Mouse (Mus musculus): ENCODE results near the gene Rbks. TPM values are rescaled to one million over a fixed set of nuclear protein-coding genes. Genes with fewer than 3 reads are reported as not detected.
"Not testable (repeated sequence)": the region's sequence is repeated elsewhere in the genome, so short reads cannot be mapped to it uniquely, and the experiment has no call there.

Gene Rbks
- total RNA-seq, 2 experiments from 2014 or later, result 3.4 to 5.9 TPM

DNA sequence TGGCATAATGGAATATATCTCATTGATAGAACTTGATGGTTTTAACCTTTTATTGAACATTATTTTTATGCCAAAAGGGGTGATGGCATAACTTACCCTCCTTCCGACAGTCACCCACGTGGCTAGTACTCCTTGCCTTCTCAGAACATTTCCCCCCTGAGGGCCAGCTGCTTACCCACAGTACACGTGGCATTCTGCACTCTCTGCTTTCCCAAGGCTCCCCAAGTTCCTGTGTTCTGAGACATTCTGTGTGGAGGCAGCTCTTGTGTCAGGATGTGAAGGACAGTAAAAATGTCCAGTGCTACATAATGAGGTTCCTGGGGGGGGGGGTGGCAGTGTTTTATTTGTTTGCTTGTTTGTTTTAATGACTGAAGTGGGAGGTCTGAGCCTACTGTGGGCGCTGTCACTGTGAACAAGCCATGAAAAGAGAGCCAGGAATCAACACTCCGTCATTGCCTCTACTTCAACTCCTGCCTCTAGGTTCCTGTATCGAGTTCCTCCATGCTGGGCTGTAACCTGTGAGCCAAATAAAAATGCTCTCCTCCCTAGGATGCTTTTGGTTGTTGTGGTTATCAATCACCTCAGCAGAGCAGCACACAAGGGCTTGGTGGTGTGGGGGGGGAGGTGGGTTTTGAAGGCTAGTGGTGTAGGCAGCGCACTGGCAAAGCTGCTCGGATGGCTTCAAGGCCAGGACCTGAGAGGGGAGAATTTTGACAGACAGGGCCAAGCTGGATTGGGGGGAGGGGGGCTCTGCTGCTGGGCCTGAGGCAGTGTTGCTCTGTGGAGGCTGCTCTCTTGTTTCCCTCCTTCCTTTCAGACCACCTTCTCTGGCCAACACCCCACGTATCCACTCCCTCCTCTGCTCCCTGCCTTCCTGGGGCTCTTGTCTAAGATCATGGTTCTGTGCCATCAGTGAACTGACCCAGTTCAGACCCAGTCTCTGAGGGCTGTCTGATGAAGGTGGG is 69.6 kb downstream of the Rbks start:
- no peak for DNase-seq (ENCODE audit: low spot score in 2 of 2)

DNA sequence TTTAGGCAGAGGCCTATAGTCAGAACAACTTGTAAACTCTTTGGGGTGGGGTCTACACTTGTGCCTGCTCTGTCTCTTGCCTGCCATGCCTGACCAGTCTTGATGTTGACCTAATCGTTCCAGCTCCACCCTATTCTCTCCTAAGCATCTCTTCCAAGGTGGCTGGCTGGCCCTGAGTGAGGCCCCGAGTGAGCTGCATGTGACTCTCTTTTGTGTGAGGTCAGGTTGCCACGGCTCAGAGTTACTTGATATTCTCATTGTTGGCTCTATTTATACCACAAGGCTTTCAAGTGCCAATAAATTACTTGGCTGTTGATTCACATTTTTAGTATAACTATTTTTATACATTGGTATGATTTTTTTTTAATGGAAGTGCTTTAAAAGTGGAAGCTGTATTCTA is 70.3 kb downstream of the Rbks start:
- DNase-seq (ENCODE audit: low spot score in 2 of 2), result no peak

DNA sequence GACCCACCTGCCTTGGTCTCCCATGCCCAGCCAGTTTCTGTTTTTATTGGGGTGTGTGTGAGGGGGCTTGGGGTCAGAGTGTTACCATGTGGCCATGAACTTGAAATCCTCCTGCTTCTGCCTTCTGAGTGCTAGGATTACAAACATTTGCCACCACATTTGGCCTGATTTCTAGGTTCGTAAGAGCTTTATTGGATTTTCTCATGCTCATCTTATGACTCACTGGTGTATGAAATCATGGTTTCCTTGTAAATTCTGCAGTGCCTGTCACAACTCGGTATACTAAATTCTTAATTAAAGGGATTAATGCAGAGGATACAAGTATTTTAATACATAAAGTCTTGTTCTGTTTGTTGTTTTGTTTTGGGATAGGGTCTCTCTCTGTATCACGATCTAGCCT is 77.1 kb downstream of the Rbks start:
- no peak for DNase-seq (ENCODE audit: low spot score in 2 of 2)

DNA sequence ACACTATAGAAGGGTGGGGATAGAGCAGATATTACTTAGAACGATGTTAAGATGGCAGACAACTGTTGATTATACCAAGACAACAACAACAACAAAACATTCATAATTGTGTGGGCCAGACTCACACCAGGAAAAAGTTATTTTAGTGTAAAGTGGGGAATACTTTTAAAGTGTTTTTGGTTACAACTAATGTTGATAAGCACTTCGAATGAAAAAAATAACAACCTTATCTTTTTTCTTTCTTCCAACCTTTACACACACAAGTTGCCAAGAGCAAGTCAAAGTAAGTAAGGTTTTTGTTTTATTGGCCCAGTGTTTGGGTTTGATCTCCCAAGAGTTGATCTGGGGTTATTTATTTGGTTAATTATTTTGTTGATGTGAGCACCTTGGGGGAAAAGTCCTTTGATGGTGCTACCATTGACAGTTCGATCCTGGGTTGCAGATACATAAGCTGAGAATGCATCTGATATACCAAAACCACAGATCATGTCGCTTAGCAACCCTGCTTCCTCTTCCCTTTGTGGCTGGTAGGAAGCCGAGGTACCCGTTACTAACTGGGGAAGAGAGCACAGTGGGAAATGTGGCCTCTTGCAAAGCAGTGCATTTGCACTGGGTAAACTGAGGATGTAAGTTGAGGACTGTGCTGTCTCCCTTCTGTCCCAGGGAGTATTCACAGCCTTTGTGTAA is 82.9 kb downstream of the Rbks start:
- no peak for DNase-seq (ENCODE audit: low spot score in 2 of 2)

DNA sequence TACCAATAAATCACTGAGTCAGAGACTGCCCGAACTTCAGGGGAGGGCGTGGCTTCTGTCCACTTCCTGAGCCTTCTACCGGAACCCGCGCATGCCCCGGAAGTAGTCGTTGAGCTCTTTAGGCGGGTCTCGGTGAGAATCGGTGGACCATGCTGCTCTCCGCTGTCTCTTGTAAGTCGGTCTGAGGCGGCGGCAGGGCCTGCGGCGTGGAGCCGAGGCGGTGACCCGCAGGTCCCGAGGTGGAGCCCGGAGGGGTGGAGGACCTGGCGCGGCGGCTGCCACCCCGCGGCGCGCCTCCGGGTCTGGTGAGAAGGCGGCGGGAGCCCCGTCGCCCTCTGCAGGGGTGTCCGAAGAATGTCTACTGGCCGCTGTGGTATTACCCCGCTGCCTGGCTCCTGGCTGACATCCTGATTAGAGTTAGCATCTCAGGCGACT is 83.6 kb downstream of the Rbks start:
- peak; percentile 70 to 74 for DNase-seq (ENCODE audit: low spot score in 2 of 2)

DNA sequence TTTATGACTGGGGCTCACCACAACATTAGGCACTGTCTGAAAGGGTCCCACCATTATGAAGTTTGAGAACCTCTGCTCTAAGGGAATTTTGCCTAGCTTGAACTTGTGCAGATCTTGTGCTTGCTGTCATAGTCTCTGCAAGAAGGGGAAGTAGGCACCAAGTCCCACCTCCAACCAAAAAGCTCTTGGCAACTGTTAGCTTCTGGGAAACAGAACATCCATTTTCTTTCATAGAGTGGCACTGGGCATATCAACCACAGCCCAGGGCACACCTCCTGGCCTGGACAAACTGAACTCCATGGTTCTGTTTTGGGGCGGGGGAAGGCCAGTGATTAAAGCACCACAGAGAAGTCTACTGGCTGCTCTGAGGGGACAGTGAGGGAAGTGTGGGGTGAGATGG is 86.2 kb downstream of the Rbks start:
- DNase-seq (ENCODE audit: low spot score in 2 of 2), result no peak

DNA sequence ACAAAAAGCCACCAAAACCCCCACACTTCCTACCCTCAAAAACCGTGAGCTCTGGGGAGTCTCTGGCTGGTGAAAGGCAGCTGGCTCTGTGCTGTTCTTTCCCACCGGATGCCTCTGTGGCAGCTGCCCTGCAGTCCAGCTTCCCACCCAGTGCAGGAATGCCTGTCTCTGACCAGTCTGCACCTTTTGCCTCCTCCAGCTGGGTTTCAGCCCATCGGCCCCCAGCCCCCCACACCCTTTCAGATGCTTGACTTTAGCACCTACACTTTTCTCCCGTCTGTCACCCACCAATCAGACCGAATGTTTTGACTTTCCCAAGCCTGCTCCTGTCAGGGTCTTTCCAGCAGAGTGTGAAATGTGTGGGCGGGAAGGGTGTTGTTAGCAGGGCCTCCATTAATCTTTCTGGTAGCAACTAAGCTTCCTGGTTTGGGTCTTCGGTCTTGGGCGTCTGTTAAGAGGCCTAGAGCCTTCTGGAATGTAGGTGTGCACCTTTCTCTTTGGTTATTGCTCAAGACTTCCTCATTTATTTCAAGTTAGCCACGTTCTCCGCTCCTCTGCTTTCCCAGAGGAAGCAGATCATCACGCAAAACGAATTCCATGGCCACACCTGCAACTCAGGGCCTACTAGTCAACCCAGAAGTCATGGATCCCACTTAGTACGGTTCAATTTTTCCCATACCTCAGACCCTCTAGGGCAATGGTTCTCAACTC is 86.9 kb downstream of the Rbks start:
- no peak for DNase-seq (ENCODE audit: low spot score in 2 of 2)

DNA sequence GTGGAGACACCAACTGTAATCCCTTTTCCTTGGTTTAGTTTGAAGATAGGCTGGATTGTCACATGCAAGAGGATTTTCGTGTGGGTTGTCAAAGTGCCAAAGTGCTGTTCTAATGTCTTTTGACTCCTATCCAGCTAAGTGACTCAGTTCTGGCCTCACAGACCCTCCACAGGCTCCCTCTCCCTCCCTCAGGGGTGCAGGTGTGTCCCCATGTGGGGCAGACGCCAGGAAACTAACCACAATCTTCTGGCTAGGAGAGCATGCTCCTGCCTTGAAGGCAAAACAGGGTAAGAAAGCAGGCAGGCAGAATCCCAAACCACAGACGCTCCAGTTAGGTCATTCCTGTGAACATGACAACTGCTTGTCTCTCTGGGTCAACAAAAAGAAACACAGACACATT is 91.3 kb downstream of the Rbks start:
- DNase-seq (ENCODE audit: low spot score in 2 of 2), result no peak

DNA sequence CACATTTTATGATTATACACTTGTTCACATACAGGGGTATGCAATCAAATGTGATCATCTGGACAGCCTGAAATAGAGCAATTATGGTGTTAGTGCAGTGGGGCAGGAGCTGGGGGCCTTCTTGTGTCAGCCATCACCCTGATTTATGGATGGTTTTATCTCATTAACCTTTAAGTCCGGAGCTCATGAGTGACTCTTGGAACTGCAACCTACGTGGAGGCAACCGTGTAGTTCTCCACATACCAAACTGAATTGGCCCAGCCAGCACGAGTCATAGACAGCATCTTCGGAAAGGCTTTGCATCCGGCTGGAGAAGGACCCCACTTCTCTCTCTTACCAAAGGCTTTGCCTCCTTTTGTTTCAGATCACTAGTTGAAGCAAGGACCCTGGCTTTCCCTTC is 93.7 kb downstream of the Rbks start:
- no peak for DNase-seq (ENCODE audit: low spot score in 2 of 2)

DNA sequence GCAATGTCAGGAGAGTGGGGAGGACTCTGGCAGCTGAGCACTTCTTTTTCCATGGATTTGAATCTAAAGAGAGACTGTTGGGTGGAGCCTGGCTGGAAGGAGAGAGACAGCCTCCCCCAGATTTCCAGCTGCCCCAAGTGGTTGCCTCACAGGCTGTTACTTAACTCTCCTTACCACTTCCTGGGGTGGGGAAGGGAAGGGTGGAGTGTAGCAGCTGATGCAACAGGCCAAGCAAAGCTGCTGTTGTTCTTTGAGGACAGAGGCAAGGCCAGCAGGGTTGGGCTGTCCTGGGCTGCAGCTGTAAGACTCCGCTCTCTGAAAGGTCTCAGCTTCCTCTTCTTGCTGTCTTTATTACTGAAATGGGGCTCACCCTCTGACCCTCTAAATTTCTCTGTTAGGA is 95.0 kb downstream of the Rbks start:
- no peak for DNase-seq (ENCODE audit: low spot score in 2 of 2)

DNA sequence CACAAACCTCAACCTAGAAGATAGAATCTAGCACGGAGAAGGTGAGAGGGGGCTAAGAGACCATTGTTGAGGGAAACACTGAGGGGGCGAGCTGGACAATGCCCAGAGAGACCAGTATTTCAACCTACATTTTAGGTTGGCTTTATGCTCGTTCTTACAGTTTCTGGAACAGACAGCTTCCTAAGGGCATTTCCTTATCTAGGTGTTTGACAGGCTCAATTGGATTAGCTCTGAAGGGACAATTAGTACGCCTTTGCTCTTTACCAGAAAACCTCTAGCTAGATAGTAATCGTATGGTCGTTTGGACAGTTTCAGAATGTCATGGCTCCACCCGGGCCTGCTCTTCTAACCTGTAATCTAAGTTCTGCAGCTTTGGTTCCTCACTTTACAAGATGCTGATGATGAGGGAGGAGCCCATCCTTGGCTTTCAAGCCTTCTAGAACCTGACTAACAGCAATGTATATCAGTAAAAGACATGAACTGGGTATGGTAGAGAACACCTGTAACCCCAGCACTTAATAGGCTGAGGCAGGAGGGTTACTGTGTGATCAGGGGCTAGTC is 96.2 kb downstream of the Rbks start:
- no peak for DNase-seq (ENCODE audit: low spot score in 2 of 2)

DNA sequence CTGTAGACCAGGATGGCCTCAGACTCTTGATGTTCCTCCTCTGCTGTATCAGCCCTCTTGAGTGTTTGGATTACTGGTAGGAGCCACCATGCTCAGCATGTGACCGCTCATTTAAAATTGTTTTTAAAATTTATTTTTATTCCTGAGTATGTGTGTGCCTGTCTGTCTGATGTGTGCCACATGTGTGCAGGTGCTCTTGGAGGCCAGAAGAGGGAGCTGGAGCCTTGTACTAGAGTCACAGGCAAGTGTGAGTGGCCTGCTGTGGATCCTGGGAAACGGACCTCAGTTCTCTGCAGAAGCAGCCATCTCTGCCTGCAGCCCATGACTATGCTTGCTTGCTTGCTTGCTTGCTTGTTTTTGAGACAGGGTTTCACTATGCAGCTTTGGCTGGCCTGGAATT is 98.3 kb downstream of the Rbks start:
- DNase-seq (ENCODE audit: low spot score in 2 of 2), result no peak

DNA sequence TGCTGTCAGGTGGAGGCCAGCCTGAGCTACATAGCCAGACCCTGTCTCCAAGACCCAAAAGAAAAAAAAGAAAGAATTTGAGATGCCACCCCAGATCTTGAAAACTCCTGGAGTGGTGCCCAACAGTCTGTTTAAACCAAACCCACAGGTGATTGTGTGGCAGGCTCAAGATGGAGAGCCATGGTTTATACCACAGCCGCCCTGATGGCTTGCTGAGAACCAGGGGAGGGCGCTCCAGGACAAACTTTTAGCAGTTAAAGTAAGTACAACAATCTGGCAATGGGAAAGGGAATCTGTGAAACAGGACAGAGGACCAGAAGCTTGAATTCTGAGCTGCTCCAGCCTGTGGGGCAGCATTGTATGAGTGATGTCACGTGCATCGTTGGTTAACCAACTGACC is 98.8 kb downstream of the Rbks start:
- DNase-seq (ENCODE audit: low spot score in 2 of 2), result no peak

DNA sequence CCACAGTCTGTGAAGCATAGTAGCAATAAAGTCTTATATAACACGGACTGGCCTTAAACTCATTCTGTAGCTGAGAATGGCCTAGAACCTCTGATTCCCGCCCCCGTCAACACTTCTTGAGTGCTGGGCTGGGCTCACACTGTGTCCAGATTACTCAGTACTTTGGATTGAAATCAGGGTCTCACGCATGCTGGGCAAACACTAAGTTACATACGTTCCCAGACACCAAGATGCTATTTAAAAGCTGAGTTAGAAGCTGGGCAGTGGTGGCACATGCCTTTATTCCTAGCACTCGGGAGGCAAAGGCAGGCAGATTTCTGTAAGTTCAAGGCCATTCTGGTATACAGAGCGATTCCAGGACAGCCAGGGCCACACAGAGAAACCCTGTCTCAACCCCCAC is 99.3 kb downstream of the Rbks start:
- no peak for DNase-seq (ENCODE audit: low spot score in 2 of 2)

DNA sequence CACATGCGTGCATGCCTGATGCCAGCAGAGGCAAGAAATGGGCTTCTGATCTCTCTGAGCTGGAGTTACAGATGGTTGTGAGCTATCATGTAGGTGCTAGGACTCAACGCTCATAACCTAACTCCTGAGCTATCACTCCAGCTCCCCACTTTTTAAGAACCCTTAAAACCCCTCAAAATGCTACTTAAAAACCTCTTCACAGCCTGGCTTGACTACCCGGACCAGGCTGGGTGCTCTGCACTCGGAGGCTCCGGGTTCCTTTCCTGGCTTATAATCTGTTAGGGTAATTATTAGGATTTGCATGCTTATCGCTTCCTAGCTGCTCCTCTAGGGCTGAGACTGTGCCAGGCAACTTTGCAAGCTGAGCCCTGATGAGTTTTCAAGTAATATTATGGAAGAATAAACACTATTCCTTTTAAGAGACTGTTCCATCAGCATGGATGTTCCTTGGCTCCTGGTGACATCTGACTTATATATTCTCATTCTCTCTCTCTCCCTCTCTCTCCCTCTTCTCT is 99.9 kb downstream of the Rbks start:
- no peak for DNase-seq (ENCODE audit: low spot score in 2 of 2)

DNA sequence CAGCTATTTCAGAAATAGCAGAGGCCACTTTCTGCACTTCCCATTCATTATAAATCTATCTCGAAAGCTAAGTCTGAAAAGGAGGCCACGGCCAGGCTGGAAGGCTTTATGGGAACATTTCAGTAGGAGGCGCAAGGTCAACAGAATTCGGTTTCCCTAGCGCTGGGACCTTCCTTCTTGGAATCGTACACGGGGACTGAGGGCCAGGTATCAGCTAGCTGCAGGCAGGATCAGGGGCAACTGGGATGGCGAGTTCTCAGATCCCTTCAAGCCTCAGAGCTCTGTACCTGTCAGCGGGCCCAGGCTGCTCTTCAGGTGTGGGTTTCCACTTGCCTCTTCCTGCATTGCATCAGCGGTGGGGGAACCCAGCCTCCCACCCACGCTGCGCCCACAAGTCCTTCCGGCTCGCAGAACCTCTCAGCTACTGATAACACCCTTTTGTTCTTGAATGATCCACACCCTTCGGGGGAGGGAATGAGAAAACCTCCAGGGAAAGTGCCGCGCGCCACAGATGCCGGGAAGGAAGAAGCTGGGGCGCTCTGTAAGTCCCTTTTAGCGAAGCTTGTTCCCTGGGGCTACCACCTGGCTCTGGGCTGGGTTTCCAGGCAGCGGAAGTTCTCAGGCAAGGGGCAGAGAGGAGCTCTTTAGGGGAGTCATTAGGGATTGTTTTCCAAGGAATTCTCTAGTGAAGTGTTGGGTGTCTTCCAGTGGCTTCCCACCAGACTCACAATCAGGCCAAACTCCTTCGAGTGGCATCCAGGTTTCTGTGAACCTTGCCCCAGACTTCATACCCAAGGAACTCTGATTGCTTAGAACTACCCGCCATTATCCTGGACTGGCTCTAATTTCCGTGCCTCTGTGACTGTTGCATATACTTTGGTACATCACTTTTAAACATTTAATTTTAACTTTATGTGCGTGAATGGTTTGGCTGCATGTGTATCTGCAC is 100.7 kb downstream of the Rbks start, which contains the start of gene Mrpl33:
Gene Mrpl33, plus strand, starts transcription at position 455 of the 949 bp plus-strand sequence.
- DNase-seq (ENCODE audit: low spot score in 2 of 2), result peak in 1 of 2 experiments; percentile 16

DNA sequence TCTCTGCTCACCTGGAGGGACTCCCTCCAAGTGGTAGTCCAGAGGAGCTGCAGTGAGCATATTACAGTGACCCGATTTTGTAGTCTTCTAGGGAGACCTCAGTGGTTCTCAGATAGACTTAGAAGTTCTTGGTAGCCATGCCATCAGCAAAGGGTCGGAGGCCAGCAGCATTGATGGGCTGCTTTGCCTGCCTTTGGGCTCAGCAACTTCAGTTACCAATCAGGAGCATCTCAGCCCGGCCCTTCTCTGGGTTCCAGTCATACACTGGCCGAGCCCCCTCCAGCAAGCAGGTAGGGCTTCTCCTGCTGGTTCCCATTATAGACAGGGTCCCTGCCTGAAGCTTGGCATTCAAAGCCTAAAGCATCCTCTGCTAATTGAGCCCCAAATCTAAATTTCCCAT is 101.6 kb downstream of the Rbks start:
- no peak for DNase-seq (ENCODE audit: low spot score in 2 of 2)

DNA sequence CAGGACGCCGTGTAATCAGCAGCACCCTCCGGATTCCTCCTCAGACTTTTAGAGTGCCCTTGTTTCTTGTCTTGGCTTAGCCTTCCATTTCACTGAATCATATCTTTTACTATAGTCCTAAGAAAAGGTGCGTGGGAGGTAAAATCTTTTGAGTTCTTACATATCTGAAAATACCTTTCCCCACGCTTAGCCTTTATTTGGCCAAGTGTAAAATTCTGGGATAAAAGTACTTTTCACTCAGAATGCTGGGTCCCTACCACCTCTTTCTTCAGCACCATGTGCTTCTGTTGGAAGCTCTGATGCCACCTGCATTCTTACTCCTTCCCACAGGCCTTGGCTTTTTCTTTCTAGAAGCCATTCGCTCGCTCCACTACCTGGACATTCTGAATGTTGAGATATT is 106.3 kb downstream of the Rbks start:
- DNase-seq (ENCODE audit: low spot score in 2 of 2), result no peak

DNA sequence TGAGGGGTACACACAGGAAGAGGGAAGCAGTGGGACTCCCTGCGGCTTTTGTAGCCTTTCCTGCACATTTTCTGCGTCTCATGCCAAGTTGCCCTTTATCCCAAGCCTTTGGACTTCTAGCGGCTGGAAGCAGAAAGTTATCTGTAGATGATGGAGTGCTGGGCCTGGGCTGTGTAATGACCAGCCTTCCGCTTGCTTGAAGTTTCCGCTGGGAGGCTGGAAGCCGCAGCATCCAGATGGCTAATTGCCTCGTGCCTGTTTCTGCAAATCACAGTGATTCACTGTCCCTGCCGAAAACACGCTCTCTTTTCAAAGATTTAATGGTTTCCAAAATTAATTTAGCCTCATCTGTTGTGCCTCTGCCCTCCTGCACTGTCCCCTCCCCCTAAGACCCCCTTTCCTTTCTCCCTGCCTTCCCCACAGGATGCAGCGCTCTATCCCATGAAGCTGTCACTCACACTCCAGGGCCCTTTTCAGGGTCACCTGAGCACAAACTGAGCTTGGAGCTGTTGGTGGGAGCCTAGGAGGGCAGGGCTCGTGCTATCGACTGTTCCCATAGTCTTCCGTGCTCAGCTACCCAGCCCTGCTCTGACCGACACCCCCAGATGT is 107.6 kb downstream of the Rbks start:
- DNase-seq (ENCODE audit: low spot score in 2 of 2), result peak in 1 of 2 experiments; percentile 9

DNA sequence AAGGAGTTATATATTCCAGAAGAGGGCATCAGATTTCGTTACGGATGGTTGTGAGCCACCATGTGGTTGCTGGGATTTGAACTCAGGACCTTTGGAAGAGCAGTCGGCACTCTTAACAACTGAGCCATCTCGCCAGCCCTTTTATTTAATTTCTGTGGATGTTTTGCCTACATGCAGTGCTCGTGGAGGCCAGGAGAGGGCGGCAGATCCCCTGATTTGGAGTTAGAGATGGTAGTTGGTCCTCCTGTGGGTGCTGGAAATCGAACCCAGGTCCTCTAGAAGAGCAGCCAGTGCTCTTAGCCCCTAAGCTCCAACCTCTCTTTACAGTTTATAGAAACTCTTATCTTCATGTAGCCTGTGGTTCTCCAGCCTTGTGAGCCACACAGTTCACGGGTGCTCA is 108.8 kb downstream of the Rbks start:
- not testable (repeated sequence) for DNase-seq (ENCODE audit: low spot score in 2 of 2)
